Mouse (Mus musculus): ENCODE measurements at regions not wholly inside any gene's neighbourhood (a gene's known extent, or its start where the extent isn't known, plus 50 kb on each side); places are given as distances from the start of the nearest gene placed in this dataset.
"Not testable (repeated sequence)": the region's sequence is repeated elsewhere in the genome, so short reads cannot be mapped to it uniquely, and the experiment has no call there.

- DNase-seq (ENCODE audit: low spot score) = no peak
Measured at GRCm38 (mm10) chr4:84157911-84158647, 517.0 kb downstream of the Bnc2 start.

DNA sequence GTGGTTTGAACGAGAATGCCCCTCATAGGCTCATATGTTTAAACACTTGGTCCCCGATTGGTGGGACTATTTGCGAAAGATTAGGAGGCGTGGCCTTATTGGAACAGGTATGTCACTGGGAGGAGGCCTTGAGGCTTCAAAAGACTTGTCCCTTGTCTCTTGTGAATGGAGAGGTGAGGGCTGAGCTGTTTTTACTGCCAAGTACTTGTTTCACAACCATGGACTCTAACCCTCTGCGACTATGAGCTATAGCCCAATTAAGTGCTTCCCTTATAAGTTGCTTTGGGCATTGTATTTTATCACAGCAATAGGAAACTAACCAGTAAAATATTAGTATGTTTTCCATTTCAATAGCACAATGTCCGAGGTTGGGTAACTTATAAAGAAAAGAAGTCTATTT lies 511.7 kb downstream of the Bnc2 start:
- DNase-seq (ENCODE audit: low spot score) = no peak

DNA sequence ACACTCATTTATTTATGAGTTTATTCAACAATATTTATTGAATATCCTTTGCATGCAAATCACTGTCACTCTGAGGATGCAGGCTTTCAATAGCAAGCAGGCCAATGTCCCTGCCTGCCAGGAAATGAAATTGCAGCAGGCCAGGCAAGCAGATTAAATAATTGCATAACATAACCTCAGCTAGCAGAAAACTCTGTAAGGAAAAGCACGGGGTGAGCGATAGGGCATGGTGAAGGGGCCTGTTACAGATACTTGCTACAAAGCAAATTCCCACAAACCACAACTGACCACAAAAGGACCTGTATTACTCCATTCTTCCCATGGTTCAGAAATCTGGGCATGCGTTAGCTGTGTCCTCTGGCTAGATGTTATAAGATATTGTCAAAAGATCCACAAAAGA lies 509.8 kb downstream of the Bnc2 start:
- DNase-seq (ENCODE audit: low spot score) = no peak

DNA sequence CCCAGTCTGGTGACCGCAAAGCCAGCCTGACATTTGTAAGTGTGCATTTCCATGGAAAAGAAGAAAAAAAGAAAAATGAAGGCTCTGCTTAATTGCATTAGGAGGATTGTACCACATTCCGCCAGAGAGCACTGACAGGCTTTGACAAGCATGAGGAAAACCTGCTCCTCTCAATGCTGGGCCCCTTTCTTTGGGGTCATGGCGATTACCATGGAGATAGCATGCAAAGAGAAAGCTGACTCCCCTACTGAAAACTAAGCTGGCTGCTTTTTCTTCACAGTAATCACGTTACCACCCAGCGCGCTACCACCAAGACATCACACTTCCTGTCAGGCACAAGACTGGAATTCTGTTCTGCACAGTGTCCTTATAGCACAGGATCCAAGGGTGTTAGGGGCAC lies 502.2 kb downstream of the Bnc2 start:
- no peak for DNase-seq (ENCODE audit: low spot score)

DNA sequence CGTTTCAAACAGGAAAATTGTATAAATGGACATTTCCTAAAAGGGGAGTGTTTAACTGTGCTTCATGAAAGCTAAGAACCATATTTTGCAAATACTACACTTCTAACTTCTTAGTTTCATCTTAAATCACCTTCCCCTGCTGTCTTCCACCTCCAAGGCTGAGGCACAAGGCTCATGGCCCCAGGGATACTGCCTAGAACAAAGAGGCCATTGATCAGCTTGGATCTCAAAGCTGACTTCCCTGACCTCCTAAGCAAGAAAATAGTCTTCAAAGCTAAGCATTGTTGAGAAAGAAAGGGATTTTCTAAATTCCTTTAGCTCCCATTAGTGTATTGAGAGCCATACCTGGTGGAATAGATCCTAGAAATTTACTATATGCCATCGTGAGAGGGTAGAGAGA lies 501.6 kb downstream of the Bnc2 start:
- no peak for DNase-seq (ENCODE audit: low spot score)

GRCm38 (mm10) chr4:84176457-84176856 lies 498.6 kb downstream of the Bnc2 start:
- not testable (repeated sequence) for DNase-seq (ENCODE audit: low spot score)

DNA sequence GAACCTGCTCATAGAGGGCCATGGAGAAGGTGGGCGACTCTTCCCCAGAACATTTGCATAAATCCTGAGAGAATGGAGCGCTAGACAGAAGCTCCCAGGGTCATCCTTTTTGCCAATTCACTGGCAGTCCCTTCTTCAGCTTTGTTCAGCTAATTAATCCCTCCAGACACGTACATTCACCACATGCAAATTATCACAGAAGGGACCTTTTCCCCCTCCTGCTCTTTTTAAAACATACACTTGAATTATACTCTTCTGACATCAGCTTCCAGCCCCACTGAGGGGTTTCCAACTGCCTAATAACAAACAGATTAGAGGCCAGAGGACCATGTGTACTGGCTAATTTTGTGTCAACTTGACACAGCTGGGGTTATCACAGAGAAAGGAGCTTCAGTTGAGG lies 497.2 kb downstream of the Bnc2 start:
- DNase-seq (ENCODE audit: low spot score) = no peak

- DNase-seq (ENCODE audit: low spot score) = no peak
Measured at GRCm38 (mm10) chr4:84184436-84184835, 490.6 kb downstream of the Bnc2 start.

DNA sequence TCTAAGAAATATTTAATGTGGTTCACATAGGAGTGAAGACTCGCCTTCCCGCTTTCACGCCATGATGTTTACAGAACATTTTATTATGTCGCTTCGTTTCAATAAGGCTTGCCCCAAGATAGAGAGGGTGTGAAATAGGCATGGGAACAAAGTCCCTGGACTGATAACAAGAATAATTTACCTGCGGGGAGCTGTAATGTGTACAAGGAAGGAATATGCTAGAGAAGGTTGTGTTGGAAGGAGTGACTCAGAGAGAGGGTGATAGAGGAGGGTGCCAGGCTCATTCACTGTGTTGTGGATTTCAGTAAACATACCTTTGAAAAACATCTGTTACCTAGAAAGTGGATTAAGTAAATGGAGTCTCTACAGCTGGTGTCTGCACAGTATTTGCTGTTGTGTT lies 490.2 kb downstream of the Bnc2 start:
- DNase-seq (ENCODE audit: low spot score) = no peak

GRCm38 (mm10) chr4:84189315-84189714 lies 485.8 kb downstream of the Bnc2 start:
- DNase-seq (ENCODE audit: low spot score) = no peak

GRCm38 (mm10) chr4:84191303-84191702 lies 483.8 kb downstream of the Bnc2 start:
- DNase-seq (ENCODE audit: low spot score) = no peak

DNA sequence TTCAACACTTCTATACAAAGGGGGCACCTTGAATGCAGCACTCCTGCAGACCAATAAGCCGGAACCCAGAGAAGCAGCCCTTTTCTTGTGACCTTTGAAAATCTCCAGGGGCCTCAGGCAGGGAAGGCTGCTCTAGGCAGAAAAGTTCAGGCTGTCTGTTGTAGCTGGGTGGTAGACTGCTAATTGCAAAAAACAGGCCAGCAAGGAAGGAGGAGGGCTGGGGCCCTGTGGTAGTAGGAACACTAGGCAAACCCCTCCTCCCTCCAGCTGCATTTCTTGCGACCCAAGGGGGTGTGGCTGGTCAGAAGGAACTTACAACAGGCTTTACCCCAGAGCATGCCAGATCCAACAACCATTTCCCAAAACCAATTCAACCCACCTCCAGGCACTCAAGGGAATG lies 482.8 kb downstream of the Bnc2 start:
- DNase-seq (ENCODE audit: low spot score) = no peak

GRCm38 (mm10) chr4:84196732-84197131 lies 478.3 kb downstream of the Bnc2 start:
- DNase-seq (ENCODE audit: low spot score) = no peak

- DNase-seq (ENCODE audit: low spot score) = no peak
Measured at GRCm38 (mm10) chr4:84198176-84198575, 476.9 kb downstream of the Bnc2 start.

GRCm38 (mm10) chr4:84199181-84199656 lies 475.9 kb downstream of the Bnc2 start:
- DNase-seq (ENCODE audit: low spot score) = peak; percentile 33

DNA sequence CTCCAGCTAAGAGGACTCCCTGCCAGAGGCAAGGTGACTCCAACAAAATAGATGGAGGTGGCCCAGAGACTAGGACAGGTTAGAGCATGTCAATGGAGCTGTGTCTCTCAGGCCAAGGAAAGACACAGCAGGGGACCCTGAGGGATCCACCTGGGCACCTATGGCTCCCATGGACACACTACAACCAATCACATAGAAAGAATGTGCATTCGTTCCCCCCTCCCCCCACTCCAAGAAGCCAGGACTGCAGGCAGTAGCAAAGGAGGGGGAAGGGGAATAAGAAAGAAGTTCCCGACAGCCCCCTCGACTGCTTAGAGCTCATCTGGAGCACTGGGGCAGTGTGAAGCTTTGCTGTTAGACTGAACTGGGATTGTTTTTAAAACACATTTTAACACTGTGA lies 474.1 kb downstream of the Bnc2 start:
- no peak for DNase-seq (ENCODE audit: low spot score)

DNA sequence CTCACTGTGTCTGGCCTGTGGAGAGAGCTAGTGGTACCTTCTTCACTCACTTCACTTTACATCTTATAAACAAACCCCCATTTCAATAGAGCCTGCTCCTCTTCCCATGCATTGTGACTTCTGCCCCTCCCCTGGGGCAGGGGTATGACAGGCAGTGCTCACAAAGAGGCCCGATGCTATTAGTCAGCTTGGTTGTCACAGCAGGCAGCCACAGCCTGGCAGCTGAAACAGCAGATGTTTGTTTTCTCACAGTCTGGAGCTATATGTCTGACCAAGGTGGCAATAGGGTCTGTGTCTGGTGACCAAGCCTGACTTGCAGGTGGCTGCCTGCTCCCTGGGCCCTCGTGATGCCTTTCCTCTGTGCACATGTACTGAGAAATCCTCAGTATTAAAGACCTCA lies 472.8 kb downstream of the Bnc2 start:
- DNase-seq (ENCODE audit: low spot score) = no peak

DNA sequence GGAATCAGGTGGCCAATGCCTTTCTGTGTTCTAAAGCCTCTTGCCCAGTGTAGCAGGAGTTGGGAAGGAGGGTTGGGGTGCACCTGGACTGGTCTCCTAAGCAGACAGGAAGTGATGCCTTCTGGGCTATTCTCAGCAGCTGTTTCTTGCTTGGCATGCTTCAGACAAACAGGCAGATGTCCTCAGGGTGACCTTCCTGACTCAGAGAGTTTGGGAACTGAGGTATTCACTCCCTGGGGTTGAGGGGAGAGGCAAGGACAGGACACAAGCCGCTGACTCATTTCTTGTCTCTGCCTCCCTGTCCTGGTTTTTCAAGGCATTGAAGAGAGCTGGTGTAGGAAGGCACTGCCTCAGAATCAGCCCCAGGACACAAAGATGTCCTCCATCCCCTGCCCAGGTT lies 471.4 kb downstream of the Bnc2 start:
- DNase-seq (ENCODE audit: low spot score) = no peak

DNA sequence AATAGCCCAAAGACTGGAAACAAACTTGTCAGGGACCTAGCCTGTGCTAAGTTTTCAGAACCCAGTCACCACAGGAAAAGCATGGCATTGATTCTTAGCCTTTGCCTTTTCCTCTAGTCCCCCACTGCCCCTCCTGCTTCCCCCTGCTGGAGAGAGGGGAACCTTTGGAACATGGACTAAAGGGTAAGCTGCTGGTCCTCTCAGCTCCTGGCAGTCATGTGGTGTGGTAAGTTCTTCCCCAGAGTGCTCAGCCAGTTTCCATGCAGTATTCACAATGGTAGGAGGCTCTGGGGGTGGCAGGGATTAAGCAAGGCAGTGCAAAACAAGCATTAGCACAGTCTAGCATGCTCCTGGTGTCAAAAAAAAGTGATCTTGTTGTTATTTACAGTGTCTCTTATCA lies 470.3 kb downstream of the Bnc2 start:
- DNase-seq (ENCODE audit: low spot score) = no peak

DNA sequence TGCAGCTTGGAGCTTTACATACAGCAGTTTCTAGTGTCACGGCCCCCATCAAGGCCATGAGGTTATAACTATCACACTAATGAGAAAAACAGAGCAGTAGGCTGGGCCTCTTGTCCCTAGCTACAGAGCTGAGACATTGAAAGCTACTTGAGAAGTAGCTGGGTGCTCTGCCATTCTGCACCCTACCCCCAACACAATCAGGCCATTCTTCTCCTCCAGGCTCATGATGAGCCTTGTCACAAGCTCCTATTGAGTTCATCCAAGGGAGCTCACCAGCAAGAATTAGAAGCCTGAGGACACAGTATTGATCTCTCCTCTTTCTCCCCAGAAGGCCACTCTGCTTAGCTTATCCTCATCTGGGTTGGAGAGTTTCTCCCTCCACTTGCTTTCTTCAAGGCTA lies 466.9 kb downstream of the Bnc2 start:
- no peak for DNase-seq (ENCODE audit: low spot score)

GRCm38 (mm10) chr4:84209538-84209937 lies 465.5 kb downstream of the Bnc2 start:
- no peak for DNase-seq (ENCODE audit: low spot score)

DNA sequence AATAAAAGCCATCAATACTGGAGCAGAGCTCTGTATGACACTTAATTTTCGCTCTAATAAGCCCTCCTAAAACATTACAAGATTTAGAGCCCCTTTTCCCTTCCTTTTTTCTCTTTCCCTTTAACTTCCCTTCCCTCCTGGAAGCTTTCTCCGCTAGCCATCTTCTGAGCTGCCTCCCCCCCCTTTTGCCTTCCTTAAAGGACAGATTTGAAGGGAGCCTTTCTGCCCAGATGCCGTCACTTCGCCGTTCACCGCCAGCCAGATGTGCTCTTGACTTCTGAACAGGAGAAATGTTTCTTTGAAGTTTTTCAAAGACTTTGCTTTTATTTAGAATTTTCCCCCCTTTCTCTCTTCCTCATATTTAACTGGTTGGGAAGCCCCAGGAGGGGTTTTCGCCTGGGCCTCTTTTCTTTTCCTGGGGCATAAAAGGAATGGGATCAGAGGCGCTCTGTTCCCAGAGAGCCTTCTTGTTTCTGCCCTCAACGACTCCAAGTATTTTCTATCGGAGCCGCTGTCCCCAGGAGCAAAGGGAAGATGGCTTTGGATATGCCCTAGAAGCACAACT lies 463.7 kb downstream of the Bnc2 start:
- DNase-seq (ENCODE audit: low spot score) = no peak

DNA sequence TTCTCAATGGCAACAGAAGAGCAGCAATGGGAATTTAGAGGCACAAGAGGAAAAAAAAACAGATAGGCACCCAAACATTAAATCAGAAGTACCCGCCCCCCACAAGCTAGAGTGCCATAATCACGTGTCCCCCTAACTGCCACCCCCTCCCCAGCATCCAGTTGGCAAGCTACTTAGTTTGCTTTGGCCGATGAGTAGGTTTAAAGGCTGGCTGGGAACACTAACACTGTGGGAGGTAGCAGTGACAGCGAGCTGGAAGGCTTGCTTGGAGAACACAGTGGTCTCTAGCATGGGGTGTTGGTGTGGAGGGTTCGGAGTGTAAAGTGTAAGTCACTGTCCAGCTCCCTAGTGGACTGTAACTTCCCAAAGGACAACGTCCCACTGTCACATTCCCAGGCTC lies 463.1 kb downstream of the Bnc2 start:
- DNase-seq (ENCODE audit: low spot score) = no peak

GRCm38 (mm10) chr4:84214523-84214922 lies 460.6 kb downstream of the Bnc2 start:
- DNase-seq (ENCODE audit: low spot score) = no peak
